Mouse (Mus musculus) A20 (cell line): Measurements from ENCODE around the gene Nab2.

ENCODE experiments used
- DNase-seq: peaks from one replicate; pipeline ENCODE4 v3.0.0-alpha.2; 2011; ENCODE audit warnings: low read depth, low spot score

Nab2 gene

DNA sequence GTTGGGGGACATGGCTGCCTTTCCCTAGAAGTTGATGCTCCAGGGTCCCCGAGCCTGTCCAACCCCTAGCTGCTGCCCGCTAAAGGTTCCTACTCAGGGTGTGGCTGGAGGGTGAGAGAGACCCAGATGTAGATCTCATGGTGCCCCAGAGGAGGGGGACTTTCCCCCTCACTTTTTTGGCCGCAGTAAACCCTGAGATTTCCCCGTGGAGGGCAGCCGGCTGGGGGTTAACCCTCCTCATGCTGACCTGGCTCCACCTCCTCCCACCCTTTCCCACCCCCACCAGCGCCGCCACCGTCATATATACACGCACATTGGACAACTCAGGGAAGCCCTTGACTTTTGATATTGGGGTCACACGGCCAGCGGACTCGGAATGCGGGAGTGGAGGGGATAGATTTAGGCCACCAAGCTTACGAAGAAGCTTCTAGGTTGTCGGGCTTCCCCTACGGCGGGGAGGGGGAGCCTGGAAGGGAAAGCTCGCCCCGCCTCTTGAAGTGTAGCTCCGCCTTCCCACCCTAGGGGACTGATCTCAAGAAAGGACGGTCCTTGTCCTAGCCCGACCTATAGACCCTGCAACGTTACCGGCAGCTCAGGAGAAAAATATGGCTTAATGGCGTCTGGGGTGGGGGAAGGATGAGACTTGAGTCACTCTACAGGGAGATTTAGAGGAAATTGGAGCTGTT lies 24.7 kb downstream of the Nab2 start:
- DNase-seq: peak; percentile 90

DNA sequence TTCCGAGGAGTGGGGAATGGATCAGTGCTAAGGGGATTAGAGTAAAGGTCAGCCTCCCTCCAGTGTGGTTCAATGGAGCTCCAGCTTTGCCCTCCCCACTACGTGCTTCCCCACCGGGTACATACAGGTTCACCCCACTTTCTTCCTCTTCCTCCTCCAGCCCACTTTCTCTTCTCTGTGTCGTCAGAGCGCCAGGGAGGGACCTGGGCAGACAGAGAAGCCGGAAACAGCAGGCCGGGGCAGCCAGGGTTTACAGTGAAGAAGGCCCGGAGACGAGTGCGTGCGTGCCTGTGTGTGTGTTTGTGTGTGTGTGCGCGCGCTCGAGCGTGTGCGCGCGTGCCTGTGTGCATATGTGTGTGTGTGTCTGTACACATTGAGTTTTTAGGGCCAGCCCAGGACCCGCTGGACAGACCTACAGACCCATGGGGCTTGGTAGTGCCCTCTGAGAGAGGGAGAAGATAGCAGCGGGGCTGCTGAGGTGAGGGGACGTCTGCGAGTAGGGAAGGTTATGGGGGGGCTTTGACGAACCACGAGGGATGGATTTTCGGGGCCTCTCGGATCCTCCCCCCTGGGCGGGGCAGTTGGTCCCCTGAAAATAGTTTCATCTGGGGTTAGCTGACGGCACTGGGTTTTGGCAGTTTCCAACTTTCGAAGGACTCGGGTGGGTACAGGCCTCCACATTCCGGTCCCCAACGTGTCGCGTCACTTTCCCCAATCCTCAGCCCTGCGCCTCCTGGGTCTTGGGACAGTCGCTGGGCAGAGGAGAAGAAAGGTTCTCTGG lies 25.4 kb downstream of the Nab2 start, which contains the start of gene Stat6:
TSS of gene Stat6 (plus strand) at position 215 of the 781 bp plus-strand sequence.
- DNase-seq: peak; percentile 94

DNA sequence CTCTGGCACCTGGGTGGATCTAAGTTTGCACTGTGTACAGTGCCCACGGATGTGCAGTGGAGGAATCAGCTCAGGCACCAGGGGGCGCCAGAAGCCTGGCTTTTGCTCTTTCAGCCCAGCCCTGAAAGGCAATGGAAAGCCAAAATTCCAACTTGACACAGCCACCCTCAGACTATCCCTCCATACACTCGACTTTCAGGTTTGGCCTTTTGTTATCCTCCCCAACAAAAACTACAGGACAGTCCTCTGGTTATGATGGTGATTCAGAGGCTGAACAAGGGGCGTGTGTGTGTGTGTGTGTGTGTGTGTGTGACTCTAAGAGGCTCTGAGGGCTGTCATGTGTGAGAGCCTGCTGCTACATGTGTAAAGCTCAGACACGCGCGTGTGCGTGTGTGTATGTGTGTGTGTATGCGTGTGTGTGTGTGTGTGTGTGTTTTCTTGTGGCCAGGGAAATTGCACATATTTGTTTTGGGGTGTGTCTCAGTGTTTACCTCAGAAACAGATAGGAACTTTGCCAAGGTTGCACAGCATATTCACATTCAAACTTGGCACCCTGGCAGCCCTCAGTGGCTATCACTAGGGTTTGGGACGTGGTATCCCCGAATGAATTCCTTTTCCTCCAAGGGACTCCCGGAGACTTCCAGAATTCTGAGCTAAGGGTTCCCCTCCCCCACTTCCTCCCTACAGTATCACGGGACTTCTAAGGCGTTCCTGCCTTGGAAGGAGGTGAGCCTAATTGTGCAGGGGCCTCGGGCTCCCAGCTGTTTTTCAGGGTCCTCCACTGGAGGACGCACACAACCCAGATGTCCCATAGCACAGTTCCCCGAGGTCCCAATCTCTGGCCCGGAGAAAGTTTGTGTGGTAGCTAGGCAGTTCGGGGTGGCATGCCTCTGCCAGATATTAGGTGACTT lies 26.3 kb downstream of the Nab2 start:
- DNase-seq: peak; percentile 89

DNA sequence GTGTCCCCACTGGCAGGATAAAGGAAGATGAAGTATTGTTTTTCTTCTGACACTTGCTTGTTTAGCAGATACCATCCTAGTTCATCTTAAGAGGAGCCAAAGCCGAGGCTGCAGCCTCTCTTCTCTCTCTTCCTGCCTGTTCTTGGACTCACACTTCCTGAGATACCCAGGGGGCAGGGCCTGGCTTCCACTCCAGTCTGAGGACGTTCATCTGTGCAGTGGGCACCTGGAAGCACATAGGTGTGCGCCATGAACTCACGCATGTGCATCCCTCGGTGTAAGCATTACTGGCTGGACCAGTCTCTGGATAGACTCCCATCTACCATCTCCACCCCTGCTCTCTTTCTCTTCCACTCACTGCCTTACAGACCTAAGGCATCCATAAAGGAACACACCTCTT lies 27.9 kb downstream of the Nab2 start:
- DNase-seq: no peak

DNA sequence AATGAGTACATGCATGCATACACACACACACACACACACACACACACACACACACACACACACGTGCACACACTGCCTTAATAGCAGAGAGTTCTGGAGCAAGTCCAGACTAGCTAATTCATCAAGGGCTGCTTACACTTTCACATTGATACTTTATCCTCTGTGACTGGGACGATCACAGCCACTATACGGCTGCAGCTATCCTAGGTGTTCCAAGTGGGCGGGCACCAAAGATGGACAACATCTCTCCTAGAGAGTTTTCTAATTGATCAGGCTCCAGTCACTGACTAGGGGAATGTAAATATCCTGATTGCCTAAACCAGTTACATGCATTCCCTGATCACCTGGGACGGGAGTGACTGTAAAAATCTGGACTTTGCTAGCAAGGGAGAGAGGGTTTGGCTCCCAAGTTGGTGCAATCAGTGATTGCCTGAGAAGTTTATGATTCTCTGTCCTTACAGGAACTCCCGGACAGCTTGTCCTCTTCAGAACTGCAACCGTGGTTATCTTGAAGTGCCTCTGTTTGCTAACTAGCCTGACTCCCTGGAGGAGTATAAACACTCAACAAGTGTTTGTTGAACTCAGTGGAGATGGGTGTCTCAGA lies 35.6 kb downstream of the Nab2 start:
- no peak for DNase-seq

DNA sequence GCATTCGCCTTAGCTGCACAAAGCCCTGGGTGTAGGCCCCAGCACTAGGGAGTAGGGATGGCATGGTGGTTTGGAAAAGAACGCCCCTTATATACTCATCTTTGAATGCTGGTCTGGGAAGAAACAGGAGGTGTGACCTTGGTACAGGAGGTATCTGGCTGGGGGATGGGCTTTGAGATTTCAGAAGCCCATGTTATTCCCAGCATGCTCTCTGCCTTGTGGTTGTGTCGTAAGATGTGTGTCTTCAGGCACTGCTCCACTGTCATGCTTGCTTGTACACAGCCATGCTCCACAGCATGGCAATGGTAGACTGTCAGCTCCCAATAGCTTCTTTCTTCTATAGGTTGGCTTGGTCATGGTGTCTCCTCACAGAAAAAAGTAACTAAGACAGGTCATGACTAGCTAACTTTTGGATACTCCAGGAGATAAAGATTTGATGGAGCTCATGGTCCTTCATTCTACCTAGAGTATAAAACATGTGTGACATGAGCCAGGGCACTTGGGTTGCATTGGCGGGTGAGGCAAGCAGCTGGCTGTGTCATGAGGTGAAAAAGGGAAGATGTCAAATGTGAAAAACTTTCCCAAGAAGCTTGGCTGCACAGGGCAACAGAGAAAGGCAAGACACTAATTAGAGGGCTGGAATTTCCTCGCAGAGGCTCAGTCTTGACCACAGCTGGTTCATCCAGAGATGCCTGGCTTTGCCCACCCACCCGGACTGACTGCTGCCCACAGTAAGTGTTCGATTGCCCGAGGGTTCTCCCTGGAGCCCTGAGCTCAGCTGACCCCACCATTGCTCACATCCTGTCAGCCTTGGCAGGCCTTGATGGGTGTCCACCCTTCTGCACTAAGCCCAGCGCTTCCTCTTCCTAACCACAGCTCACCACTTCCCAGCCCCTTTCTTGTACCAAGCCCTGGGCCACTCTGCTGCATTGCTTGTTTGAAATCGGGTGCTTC lies 36.8 kb downstream of the Nab2 start:
- DNase-seq: no peak

DNA sequence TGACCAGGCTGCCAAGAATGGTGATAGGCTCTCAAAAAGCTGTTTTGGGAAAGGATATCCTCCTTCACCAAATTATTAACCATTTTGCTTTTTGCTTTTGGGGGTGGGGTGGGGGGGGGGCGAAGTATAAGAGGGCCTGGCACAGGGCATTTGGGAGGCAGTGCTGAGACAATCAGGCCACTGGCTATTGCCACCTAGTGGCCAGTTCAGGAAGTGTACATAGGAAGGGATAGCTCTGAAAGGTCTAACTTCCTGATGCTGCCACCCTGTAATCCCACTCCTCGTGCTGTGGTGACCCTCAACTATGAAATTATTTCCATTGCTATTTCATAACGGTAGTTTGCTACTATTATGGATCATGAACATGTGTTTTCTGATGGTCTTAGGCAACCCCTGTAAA lies 41.9 kb downstream of the Nab2 start:
- peak; percentile 52 for DNase-seq

DNA sequence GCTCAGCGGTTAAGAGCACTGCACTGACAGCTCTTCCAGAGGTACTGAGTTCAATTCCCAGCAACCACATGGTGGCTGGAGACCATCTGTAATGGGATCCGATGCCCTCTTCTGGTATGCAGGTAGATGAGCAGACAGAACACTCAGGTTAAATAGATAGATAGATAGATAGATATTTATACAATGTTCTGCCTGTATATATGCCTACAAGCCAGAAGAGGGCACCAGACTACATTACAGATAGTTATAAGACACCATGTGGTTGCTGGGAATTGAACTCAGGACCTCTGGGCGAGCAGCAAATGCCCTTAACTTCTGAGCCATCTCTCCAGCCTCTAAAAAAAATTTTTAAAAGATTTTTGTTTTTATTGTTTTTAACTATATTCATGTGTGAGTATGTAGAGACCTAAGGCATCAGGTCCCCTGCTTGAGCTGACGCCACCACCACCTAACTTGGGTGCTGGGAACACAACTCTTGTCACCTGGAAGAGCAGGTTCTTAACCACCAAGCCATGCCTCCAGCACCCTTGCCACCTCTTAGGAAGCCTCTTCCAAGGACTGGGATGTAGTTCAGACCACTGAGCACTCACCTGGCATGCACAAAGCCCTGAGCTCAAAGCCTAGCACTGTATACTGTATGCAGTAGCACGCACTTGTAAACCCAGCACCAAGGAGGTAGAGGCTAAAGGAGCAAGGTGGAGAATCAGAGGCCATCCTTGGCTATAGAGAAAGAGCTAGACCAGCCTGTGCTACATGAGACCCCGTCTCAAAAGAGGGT lies 44.7 kb downstream of the Nab2 start:
- DNase-seq: peak; percentile 22

DNA sequence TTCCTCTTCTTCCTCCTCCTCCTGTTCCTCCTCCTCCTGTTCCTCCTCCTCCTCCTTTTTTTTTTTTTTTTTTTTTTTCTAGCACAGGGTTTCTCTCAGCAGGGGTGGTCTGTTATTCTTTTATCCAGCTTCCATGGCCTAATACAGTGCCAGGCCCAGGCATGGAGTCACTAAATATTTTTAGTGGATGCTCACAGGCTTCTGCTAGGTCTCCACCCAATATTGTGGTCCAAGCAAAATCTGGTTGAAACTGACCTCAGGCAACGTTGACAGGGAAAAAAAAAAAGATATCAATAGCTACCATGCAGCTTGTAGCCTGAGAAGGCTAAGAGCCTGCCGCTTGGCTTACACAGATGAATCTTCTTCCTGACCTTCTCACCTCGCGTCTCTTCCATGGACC lies 45.7 kb downstream of the Nab2 start:
- DNase-seq: no peak

DNA sequence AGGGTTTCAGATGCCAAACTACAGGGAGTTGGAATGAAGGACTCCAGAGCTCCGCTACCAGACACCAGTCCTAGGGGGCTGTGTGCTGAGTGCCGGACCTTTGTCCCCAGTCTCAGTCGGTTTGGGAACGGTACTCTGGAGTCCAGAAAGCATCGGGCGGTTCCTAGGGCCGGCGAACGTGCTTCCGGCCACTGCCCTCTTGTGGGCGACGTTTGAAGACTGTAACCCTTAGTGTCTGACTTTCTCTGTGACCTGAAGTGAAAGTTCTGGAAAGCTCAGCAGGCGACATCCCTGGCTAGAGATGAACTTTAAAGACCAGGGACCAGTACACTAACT lies 46.3 kb downstream of the Nab2 start:
- peak; percentile 67 for DNase-seq

DNA sequence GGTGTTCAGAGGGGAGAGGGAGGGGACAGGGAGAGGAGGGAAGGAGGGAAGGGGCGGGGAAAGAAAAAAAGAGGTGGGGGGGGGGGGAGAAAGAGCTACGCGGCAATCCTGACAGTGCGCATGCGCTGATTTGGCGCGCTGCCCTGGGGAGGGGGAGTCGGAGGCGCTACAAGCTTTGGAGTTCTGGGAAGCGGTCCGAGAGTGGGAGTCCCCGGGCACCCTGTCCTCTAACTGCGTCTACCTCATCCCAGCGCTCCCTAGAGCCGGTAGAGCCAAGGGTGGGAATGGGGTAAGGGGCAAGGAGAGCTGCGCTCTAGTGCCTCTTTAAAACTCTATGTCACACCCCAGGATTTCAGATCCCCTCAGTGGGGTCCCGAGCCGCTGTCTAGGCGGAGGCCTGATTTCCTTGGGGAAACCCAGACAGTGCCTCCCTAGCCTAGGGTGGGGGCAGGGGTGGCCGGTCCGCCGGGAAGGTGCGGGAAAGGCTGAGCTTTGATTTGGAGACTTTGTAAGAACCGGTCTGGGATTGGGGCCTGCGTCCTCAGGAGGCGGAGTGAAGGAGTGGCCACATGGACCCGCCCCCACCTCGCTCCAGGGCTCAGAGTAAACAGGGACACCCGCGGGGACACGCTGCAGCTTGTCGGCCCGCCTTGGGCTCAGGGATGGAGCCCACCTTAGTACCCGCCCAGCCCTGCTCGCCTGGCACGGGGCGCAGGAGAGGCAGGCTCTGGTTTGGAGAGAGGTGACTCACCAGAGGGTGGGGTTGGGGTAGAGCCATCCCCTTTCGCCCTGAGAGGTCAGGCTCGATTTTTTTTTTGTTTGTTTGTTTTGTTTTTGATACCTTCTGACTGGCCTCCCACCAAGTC lies 46.9 kb downstream of the Nab2 start:
- DNase-seq: peak; percentile 86

DNA sequence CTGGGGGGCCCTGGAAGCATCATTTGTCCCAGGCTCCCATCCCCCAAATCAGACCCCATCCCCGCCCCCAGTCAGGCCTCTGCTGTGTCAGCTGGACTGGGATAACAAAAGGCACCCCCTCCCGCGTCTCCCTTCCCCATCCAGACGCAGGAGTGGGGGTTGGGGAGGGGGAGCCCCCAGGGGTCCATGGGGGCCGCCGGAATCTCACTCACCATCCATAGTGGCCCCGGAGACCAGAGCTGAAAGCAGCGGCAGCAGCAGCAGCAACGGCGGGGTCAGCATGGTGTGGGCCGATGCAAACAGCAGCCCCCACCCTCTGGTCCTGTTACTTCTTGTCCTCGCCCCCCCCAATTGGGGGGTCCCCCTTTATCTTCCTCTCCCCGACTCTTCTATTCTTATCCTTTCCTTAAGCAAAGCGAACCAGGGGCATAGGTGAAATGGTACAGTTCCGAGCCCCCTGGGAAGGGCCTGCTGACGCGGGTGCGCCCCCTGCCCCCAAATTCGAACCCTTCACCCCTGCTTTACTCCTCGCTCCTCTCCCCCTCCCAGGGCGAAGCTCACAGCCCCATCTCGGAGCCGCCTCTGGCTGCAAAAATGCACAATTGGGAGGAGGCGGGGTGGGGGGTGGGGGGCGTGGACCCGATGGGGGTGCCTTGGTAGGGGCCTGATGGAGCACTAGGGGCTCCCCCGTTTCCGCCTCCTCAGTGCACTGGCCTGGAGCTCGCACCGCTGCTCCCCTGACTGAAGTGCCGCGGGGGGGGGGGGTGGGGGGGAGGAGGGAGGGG lies 47.8 kb downstream of the Nab2 start, which contains the start of gene Lrp1:
TSS of gene Lrp1 (minus strand) at position 743 of the 785 bp plus-strand sequence.
- peak; percentile 22 for DNase-seq

DNA sequence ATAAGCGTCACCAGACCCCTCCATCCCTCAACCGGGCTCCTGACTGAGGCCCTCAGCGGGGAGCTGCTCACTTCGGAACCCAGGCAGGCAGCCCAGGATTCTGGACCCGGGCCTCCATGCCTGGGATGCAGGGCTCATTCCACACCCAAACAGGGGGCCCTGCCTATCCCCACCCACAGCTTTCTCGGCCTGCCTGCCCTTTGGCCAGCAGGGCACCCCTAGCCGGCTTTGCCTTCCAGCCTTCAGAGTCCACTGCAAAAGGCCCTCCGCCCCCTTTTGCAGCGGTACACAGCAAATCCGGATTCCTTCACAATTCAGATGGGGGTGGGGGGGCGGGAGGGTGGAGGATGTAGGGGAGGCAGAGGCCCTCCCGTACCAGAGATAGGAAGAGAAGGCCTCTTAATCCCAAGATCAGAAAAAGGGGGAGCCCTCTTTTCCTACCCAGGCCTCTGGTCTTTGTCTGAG lies 48.4 kb downstream of the Nab2 start:
- no peak for DNase-seq

DNA sequence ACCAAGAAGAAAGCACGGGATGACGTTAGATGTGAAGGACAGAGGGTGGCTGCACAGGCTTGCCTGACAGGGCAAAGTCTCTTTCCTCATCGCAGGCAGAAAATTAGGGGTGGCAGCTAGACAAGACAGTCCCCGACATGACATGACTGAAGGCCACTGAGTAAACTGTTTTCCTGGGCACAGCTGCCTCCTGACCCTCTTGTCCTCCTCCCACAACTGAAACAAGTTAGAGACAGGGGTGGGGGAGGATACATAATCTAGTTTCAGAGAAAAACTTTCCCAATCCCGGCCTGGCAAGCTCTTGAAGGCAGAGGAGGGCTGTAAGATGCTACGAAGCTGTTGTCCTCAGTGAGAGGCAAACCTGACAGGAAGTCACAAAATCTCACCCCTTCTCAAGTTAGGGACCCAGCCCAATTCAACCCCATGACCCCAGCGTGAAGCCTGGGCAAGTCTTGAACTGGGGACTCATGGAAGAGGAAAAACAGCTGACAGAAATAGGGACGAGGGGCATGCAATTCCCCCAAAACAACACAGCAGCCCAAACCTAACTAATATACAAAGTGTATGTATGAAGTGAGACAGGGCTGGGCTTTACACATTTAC lies 49.1 kb downstream of the Nab2 start:
- no peak for DNase-seq

DNA sequence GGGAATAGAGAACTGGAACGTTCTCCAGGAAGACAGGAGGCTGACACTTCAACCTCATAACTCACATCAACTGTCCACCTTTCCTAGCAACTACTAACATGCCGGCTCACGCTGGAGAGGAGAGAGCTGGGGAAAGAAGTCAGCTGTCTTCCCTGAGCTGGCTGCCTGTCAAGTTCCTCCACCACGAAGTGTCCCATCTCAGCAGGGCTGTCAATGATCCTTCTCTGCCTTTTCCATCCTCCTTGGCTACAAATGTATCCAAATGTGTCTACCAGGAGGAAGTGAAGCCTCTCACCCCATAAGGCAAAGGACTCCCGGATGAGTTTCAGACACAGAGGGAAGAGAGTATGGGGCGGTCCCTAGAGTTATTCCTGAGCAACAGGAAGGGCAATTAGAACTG lies 50.2 kb downstream of the Nab2 start:
- no peak for DNase-seq

DNA sequence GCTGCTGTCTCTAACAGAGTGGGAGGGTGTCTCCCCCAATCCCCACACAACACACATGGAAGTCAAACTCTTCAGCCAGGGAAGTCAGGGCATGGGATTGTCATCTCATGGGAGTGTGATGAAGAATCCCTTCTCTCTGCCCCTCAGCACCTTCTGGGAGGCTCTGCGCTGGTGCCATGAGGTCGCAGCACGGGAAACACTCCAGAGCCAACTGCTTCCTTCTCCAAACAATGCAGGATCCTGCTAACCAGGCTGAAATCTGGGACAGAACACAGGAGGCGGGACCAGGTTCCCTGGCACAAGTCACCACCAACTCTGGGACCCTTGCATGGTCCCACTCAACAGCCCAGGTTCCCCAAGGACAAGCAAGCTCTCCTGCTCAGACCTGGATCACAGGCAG lies 51.1 kb downstream of the Nab2 start:
- no peak for DNase-seq

DNA sequence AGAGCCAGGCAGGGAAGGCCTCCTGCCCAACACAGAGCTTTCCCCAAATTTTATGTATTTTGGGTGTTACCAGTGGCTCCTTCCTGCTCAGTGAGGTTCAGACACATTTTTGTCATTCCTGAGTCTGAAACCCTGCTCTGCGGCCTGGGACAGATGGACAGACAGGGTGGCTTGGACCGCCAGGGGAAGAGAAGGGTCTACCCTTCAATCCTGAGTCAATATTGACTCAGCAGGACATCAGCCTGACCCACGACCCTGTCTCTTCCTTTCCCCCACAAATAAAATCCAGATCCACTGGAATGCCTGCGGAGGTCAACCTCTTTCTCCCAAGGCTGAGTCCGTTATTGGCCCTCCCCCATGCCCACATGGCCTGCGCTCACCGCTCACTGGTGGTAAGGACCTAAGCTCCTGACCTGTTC lies 52.1 kb downstream of the Nab2 start:
- no peak for DNase-seq
